Mouse (Mus musculus) kidney, adult 8-10 months (tissue): ENCODE measurements around the gene Angptl1.

Source experiments
- DNase-seq, 2 experiments: peaks; one replicate each; pipeline ENCODE4 v3.0.0; 2022

Angptl1 gene

DNA sequence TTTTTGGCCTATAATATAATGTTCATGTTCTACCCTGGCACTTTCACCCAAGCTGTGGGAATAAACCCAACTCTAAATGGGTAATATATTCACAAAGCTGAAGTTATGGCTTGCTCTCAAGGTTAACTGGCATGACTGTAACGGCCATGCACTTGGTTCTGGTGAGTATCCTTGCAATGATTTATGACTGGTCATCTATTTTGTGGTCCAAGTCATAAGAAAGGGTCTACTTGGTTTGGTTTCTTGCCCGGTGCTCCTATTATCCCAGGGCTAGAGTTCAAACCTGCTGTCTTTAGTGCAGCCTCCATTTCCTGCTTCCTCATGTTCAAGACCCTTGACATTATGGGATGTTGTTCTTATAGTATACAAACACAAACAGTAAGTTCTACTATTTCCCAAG lies 46.4 kb downstream of the Angptl1 start:
- no peak for DNase-seq

DNA sequence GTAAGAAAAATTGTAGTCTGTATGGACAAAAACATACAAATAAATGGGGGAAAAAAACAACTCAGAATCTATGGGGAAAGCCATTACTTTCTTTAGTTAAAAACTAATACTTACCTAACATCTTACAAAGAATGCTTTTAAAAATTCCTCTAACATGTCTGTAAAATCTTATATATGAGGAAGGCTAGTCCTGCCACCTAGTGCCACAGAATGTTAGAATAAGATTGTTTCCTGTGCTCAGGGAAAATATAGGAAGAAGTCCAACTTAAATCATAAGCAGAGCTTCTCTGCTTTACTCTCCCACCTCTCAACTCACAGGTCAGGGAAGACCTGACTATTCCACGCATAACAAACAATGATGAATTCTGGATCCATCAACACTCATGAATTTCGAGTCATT lies 47.5 kb downstream of the Angptl1 start:
- no peak for DNase-seq

DNA sequence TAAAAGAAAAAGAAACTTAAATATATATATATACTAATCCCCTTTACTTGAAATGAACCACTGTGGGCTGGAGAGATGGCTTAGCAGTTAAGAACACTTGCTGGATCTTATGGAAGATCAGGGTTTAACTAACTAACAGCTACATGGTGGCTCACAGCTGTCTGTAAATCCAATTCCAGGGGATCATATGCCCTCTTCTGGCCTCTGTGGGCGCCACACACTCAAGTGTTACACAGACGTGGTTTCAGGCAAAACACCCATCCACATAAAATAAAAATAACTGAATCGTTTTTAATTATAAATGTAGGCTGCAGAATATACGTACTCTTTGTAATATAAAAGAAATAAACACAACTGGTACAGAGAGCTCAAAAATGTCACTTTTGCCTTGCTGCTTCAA lies 50.5 kb downstream of the Angptl1 start:
- no peak for DNase-seq

DNA sequence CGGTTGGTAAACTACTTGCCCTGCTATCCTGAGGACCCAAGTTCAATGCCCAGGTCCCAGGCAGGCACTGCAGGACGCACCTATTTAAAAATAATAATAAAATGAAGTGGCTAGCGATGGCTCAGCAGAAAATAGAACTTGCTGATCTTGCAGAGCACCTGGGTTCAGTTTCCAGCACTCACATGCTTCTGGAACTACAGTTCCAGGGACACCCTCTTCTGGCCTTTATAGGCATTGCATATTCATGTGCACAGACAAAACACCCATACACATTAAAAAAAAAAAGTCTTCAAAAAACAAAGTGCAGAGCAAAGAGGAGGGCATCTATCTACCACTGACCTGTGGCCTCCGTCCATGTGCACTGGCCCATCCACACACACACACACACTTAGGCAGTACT lies 53.2 kb downstream of the Angptl1 start:
- DNase-seq, result no peak

DNA sequence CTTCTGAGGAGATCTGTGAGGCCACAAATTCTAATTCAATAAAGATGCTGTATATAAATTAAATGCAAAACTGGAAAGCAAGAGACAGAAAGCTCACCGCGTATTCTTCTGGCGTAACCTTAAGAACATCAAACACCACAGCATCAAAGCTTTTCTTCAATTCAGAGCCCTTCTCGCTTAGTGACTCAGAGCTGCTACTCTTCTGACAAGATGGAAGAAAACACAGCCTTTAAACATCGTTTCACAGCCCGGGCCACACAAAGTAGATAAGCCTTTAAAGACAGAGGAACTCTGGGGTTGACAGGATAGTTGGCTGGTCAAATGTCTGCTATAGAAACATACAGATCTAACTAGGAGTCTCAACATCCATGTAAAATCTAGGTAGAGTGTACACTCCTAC lies 63.3 kb downstream of the Angptl1 start:
- no peak for DNase-seq

DNA sequence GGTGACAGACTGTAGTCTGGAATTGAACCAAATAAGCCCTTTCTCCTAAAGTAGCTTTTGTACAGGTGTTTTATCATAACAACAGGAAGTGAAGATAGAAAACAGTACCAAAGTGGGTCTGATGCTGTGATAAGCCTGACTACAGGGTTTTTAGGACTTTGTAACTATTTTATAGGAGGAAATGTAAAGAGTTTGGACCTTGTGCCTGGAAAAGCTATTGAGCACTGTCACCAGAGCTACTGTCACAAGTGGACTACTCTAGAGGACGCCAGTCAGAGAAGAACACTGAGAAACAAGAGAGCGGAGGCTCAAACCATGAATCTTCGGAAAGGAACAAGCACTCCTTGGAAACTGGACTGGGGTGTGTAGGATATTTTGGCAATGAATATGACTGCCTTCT lies 65.5 kb downstream of the Angptl1 start:
- DNase-seq, result no peak

DNA sequence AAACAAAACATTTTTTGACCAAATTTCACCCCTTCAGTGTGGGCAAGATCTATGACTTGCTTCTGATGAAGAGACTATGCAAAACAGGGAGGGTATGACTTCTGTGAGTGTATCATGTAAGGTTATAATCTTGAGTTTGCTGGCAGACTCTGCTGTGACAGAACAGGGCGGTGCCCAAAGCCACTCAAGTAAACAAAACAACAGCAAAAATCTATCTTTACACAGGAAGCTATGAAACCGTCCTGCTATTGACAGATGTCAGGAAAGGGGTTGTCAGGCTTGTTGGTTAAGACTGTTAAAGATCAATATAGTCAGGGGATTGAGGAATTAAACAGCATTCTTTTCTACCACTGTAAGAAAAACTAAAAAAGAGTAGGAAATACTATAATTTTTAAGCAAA lies 67.3 kb downstream of the Angptl1 start:
- DNase-seq, result no peak

DNA sequence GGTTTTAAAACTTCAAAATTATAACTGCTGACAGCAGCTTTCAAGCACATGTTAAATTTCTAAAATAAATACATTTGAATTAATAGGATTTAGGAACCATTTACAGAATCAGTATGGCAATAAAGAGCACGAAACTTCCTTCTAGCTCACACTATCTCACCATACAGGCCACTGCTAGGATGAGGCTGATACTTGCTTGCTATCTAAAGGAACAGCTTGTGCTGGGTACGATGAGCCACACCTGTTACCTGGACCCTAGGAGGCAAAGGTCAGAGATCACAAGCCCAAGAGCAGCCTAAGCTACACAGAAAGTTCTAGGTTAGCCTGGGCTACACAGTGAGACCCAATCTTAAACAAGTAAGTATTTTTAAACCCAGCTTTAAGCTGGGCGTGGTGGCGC lies 70.9 kb downstream of the Angptl1 start:
- no peak for DNase-seq

DNA sequence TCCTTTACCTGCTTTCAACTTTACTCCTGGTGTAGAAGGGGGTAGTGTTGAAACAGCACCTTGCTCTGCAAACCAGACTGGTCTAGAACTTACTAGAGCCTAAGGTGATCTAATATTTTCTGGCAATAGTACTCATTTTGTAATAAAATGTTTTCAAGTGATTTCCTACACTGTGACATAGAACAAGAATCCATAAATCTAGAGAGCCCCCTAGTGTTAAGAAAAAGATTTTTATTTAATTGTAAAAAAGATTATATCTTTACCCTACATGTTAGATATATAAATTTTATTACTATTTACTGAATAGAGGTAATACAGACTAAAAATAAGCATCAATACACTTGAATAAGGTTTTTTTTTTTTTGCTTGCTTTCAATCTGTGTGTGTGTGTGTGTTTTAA lies 71.5 kb downstream of the Angptl1 start:
- no peak for DNase-seq
